Mouse (Mus musculus): ENCODE data around the gene Rita1. TPM values are rescaled to one million over a fixed set of nuclear protein-coding genes. Genes with fewer than 3 reads are reported as not detected.

Rita1 gene
- total and polyA plus RNA-seq, 3 experiments, result 8.4 to 42.4 (median 9.5) TPM

DNA sequence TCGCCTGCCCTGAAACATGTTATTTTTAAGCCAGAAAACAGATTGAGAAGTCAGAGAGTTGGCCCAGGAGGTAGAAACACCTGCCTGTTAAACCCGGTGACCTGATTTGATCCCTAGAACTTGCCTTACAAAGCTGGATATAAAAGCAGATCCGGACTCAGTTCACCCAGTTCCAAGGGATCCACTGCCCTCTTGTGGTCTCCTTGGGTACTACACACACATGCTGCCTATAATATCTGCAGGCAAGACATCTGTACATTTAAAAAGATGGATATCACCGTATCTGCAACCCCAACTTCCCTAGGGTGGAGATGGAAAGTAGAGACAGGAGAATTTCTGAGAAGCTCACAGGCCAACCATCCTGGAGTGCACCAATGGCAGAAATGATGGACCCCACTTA is 3.5 kb upstream of the Rita1 start:
- no peak for DNase-seq (ENCODE audit: low spot score)
- peaks cover 5% of the 10 kb centered on the region for H3K9me3 ChIP-seq (replicated peaks)
- peaks cover 60% of the 10 kb centered on the region for H3K4me1 ChIP-seq (ENCODE audit: insufficient read depth, low read depth, low read length)
- no peak for ATAC-seq (ENCODE audit: extremely low read depth, insufficient number of reproducible peaks, low FRiP score, poor library complexity, severe bottlenecking)
- H3K27me3 ChIP-seq (ENCODE audit: insufficient read depth, low read length), result no peaks in the 10 kb centered on the region
- TF ChIP-seq GATA1 (IDR thresholded peaks at IDR 0.05; ENCODE audit: borderline replicate concordance, low read length) (no peak), TAL1 (conservative IDR thresholded peaks at IDR 0.05; ENCODE audit: low read depth, low read length) (no peak), CTCF (IDR thresholded peaks at IDR 0.05; ENCODE audit: low read depth, low read length) (peak; percentile 72), GATA2 (IDR thresholded peaks at IDR 0.05; ENCODE audit: borderline replicate concordance, low read depth, low read length) (no peak)
- H3K36me3 ChIP-seq (replicated peaks), result peaks cover 69% of the 10 kb centered on the region
- no peak overlapping the region for H3K4me3 ChIP-seq (ENCODE audit: low read depth, low read length)

DNA sequence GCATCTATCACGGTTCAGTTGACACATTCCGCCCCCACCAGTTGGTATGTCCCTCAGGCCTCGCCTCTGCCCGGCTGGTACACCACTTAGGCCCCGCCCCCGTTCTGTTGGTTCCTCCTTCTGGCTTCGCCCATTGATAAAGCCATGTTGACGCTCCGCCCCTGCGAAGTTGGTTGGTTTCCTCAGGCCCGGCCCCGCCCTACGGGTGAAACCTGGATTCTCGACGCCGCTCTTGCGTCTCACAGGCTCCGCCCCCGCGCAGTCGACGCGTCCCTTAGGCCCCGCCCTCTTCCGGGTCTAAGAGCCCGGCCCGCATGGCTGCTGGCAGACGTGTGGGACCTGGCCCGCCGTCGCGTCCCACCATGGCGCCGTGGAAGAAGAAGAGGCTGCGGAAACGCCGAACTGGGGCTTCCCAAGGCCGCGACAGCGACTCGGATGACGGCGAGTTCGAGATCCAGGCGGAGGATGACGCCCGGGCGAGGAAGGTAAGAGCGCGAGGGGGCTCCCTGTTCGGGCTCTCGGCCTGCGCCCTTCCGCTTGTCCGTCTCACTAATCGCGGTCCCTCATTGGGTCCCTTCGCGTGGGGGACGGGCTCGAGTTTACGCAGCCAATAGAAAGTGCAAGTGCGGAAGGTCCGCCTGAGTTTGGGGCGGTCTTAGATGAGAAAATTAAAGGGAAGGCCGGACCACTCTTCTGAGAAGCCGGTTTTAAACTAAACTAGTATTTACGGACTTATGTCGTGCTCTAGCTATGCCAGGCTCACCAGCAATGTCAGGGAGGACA is 624 bp upstream of the Rita1 start:
- ATAC-seq (ENCODE audit: extremely low read depth, insufficient number of reproducible peaks, low FRiP score, poor library complexity, severe bottlenecking), result peak; percentile 83
- Histone ChIP-seq H3K9me3 (replicated peaks) (peaks cover 5% of the 10 kb centered on the region), H3K27me3 (ENCODE audit: insufficient read depth, low read length) (no peaks in the 10 kb centered on the region), H3K36me3 (replicated peaks) (peaks cover 65% of the 10 kb centered on the region), H3K4me1 (ENCODE audit: insufficient read depth, low read depth, low read length) (peaks cover 49% of the 10 kb centered on the region), H3K4me3 (ENCODE audit: low read depth, low read length) (peak overlapping the region; percentile 85)
- peak; percentile 98 for DNase-seq (ENCODE audit: low spot score)
- TF ChIP-seq CTCF (IDR thresholded peaks at IDR 0.05; ENCODE audit: low read depth, low read length) (no peak), GATA1 (IDR thresholded peaks at IDR 0.05; ENCODE audit: borderline replicate concordance, low read length) (no peak)

DNA sequence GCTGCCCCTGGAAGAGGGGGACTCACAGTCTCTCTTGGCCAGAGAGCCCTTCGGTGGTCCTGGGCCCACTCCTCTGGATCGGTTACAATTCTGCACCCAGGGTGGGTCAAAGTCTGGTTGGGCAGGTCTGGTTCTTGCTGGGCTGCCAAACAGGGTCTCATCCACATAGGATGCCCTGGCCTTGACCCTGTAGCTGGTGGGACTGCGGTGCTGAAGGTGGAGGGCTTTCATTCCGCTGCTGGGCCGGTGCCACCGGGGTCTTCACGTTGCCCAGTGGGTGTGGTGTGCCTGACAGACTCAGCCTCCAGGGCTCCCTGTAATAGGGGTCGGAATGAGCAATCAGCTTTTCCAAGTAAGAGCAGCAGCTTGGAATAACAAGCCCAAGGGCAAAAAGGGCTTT is 973 bp downstream of the Rita1 start:
- H3K36me3 ChIP-seq (replicated peaks), result peaks cover 65% of the 10 kb centered on the region
- peaks cover 51% of the 10 kb centered on the region for H3K4me1 ChIP-seq (ENCODE audit: insufficient read depth, low read depth, low read length)
- ATAC-seq (ENCODE audit: extremely low read depth, insufficient number of reproducible peaks, low FRiP score, poor library complexity, severe bottlenecking) (no peak), DNase-seq (ENCODE audit: low spot score) (no peak)
- TF ChIP-seq GATA1 (IDR thresholded peaks at IDR 0.05; ENCODE audit: borderline replicate concordance, low read length) (no peak), GATA2 (IDR thresholded peaks at IDR 0.05; ENCODE audit: borderline replicate concordance, low read depth, low read length) (no peak), POLR2AphosphoS5 (IDR thresholded peaks at IDR 0.05; ENCODE audit: insufficient replicate concordance, low read depth, low read length) (no peak), TAL1 (conservative IDR thresholded peaks at IDR 0.05; ENCODE audit: low read depth, low read length) (no peak), CTCF (IDR thresholded peaks at IDR 0.05; ENCODE audit: low read depth, low read length) (no peak)
- H3K9me3 ChIP-seq (replicated peaks), result peaks cover 5% of the 10 kb centered on the region
- no peaks in the 10 kb centered on the region for H3K27me3 ChIP-seq (ENCODE audit: insufficient read depth, low read length)
- peak overlapping the region; percentile 85 for H3K4me3 ChIP-seq (ENCODE audit: low read depth, low read length)

DNA sequence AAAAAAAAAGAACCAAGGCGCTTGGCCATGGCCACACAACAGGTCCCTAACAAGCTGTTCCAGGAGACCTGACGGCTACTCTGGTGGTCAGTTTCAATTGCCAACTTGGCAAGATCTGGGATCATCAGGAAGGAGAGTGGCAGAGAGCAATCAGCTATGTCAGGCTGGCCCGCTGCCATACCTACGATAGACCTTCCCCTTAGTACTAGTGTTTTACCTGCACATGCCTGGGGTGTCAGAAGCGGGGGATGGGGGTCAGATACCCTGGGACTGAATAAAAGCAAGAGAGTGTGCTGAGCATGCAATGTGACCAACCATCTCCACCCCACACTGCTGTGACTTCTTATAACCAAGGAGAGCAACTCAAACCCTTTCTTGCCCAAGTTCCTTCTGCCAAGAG is 1.5 kb downstream of the Rita1 start:
- H3K9me3 ChIP-seq (replicated peaks), result peaks cover 3% of the 10 kb centered on the region
- peaks cover 65% of the 10 kb centered on the region for H3K36me3 ChIP-seq (replicated peaks)
- ATAC-seq (ENCODE audit: extremely low read depth, insufficient number of reproducible peaks, low FRiP score, poor library complexity, severe bottlenecking), result no peak
- H3K27me3 ChIP-seq (ENCODE audit: insufficient read depth, low read length), result no peaks in the 10 kb centered on the region
- H3K4me3 ChIP-seq (ENCODE audit: low read depth, low read length), result peak overlapping the region; percentile 85; the same call in 1 of the 2 replicates
- H3K4me1 ChIP-seq (ENCODE audit: insufficient read depth, low read depth, low read length), result peaks cover 55% of the 10 kb centered on the region
- TF ChIP-seq GATA1 (IDR thresholded peaks at IDR 0.05; ENCODE audit: borderline replicate concordance, low read length), result no peak
- TF ChIP-seq TAL1 (conservative IDR thresholded peaks at IDR 0.05; ENCODE audit: low read depth, low read length), result no peak
- TF ChIP-seq POLR2AphosphoS5 (IDR thresholded peaks at IDR 0.05; ENCODE audit: insufficient replicate concordance, low read depth, low read length), result no peak
- TF ChIP-seq GATA2 (IDR thresholded peaks at IDR 0.05; ENCODE audit: borderline replicate concordance, low read depth, low read length), result no peak
- TF ChIP-seq CTCF (IDR thresholded peaks at IDR 0.05; ENCODE audit: low read depth, low read length), result no peak
- DNase-seq (ENCODE audit: low spot score), result no peak

DNA sequence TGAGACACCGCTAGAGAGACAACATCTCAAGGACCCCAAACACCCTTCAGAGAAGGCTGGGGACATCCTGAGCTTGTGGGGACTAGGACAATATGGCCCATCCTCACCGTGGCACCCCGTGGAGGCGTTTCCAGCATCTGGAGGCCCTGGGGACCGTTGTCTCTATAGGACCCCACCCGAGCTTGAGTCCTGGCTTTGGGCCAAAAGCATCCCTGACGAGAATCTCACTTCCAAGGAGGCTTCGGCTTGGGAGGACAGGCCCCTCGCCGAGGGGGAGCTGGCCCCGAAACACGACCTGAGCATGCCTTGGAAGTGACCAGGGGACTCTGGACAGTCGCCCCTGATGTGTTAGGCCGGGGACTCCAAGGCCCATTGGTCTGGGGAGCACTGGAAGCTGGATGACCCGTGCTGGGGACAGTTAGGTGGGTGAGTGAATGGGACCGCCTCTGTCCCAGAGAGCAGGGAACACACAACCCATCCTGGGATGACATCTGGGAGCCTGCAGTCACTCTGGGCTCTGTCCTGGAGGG is 3.1 kb downstream of the Rita1 start:
- Histone ChIP-seq H3K4me3 (ENCODE audit: low read depth, low read length) (no peak overlapping the region), H3K9me3 (replicated peaks) (no peaks in the 10 kb centered on the region), H3K27me3 (ENCODE audit: insufficient read depth, low read length) (no peaks in the 10 kb centered on the region), H3K36me3 (replicated peaks) (peaks cover 53% of the 10 kb centered on the region), H3K4me1 (ENCODE audit: insufficient read depth, low read depth, low read length) (peaks cover 58% of the 10 kb centered on the region)
- ATAC-seq (ENCODE audit: extremely low read depth, insufficient number of reproducible peaks, low FRiP score, poor library complexity, severe bottlenecking) (no peak), DNase-seq (ENCODE audit: low spot score) (no peak)
- TF ChIP-seq GATA1 (IDR thresholded peaks at IDR 0.05; ENCODE audit: borderline replicate concordance, low read length), result no peak
- TF ChIP-seq GATA2 (IDR thresholded peaks at IDR 0.05; ENCODE audit: borderline replicate concordance, low read depth, low read length), result no peak
- TF ChIP-seq POLR2AphosphoS5 (IDR thresholded peaks at IDR 0.05; ENCODE audit: insufficient replicate concordance, low read depth, low read length), result no peak
- TF ChIP-seq CTCF (IDR thresholded peaks at IDR 0.05; ENCODE audit: low read depth, low read length), result no peak
- TF ChIP-seq TAL1 (conservative IDR thresholded peaks at IDR 0.05; ENCODE audit: low read depth, low read length), result no peak

DNA sequence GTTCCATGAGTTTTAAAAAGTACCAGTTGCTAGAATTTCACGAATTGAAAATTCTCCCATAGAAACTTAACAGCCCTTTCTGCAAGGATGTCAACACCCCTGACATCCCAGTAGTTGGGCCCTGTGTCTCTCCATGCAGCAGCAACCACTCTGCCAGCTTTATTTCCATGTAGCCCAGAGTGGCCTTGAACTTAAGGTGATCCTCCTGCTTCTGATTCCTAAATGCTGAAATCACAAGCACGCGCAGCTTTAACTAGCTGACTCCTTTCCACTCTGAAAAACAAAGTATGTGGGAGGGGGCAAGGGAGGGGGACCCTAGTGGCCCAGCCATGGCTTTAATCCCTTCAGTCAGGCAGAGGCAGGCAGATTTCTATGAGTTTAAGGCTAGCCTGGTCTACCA is 5.1 kb downstream of the Rita1 start:
- ATAC-seq (ENCODE audit: extremely low read depth, insufficient number of reproducible peaks, low FRiP score, poor library complexity, severe bottlenecking) (no peak), DNase-seq (ENCODE audit: low spot score) (no peak)
- no peaks in the 10 kb centered on the region for H3K9me3 ChIP-seq (replicated peaks)
- H3K4me1 ChIP-seq (ENCODE audit: insufficient read depth, low read depth, low read length), result peaks cover 51% of the 10 kb centered on the region
- H3K36me3 ChIP-seq (replicated peaks), result peaks cover 63% of the 10 kb centered on the region
- no peak overlapping the region for H3K4me3 ChIP-seq (ENCODE audit: low read depth, low read length)
- no peak for TF ChIP-seq POLR2AphosphoS5 (IDR thresholded peaks at IDR 0.05; ENCODE audit: insufficient replicate concordance, low read depth, low read length)
- TF ChIP-seq GATA1 (IDR thresholded peaks at IDR 0.05; ENCODE audit: borderline replicate concordance, low read length), result no peak
- TF ChIP-seq CTCF (IDR thresholded peaks at IDR 0.05; ENCODE audit: low read depth, low read length), result no peak
- TF ChIP-seq TAL1 (conservative IDR thresholded peaks at IDR 0.05; ENCODE audit: low read depth, low read length), result no peak
- no peak for TF ChIP-seq GATA2 (IDR thresholded peaks at IDR 0.05; ENCODE audit: borderline replicate concordance, low read depth, low read length)
- H3K27me3 ChIP-seq (ENCODE audit: insufficient read depth, low read length), result no peaks in the 10 kb centered on the region

Measured in G1E (cell line).